Mouse (Mus musculus) bone marrow, adult 2 months (tissue): Measurements from ENCODE around the gene Igfbp6. TPM values are rescaled to one million over a fixed set of nuclear protein-coding genes. Genes with fewer than 3 reads are reported as not detected.

Experiments
- H3K27ac ChIP-seq: fragments of 200-500 bp; 2 replicates; pipeline ENCODE4 v1.5.1; 2012; ENCODE audit warnings: low read depth, mild to moderate bottlenecking, control low read depth, inconsistent platforms, low read length; ENCODE audit not compliant: control insufficient read depth, poor library complexity, insufficient read depth
- H3K4me1 ChIP-seq: fragments of 200-500 bp; 2 replicates; pipeline ENCODE4 v1.6.1; 2011; ENCODE audit warnings: low read length; ENCODE audit not compliant: control insufficient read depth, insufficient read depth
- H3K4me3 ChIP-seq: fragments of 200-500 bp; replicated peaks from 2 replicates; pipeline ENCODE3; 2011; ENCODE audit warnings: mild to moderate bottlenecking, low read depth, low read length, control low read depth; ENCODE audit not compliant: control insufficient read depth
- CTCF ChIP-seq: fragments of 200-500 bp; IDR thresholded peaks from 2 replicates; pipeline ENCODE4 v1.5.1; 2011; ENCODE audit warnings: low read length, control low read depth; ENCODE audit not compliant: control insufficient read depth, insufficient read depth
- POLR2A ChIP-seq: fragments of 200-500 bp; IDR thresholded peaks from 2 replicates; pipeline ENCODE4 v1.6.1; 2011; ENCODE audit warnings: low read depth, mild to moderate bottlenecking, control low read depth, low read length, borderline replicate concordance; ENCODE audit not compliant: control insufficient read depth
- WGBS: fragments of 180-500 bp; shearing (Covaris S2); methylation state at CpG from one replicate; pipeline ENCODE4 v1.1.7; 2018; 5-methylcytosine and 5-hydroxymethylcytosine counted together
- polyA plus RNA-seq: library from polyadenylated mRNA; stranded (reverse); fragments of >200 nt; gene quantifications from 2 replicates; pipeline ENCODE4 v1.2.4, GENCODE M21; 2011; ENCODE audit warnings: low replicate concordance; ENCODE audit not compliant: missing spikeins, insufficient read depth, insufficient read length

Gene Igfbp6
- polyA plus RNA-seq, 1 experiment, result not detected

DNA sequence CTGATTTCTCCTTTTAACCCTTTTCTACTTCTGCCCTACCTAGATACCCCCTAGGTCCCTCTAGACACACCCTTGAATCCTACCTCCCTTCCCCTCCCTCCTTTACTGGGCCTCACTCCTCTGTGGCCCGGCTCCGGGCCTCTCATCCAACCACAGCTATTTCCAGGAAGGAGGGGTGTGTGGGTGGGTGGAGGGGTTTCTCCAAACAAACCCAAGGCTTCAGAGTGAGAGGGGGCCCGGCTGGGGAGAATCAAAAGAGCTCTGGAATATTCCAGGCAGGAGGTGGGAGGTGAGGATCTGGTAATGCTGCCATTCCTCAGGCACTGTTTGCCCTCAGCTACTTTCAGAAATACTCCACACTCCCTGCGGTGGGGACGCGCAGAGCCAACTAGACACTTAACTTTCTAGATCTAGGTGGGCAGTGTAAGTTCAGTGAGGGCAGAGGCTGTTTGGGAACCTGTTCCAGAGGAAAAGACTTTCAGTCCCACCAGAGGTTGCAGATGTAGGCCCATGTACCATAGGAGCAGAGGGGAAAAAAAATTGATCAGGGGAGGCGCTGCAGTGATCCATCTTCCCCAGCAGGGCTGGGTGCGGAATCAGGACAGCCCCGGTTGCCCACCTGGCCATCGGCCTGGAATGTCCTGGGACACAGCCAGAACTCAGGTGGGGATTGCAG is 43.0 kb upstream of the Igfbp6 start:
- Histone ChIP-seq H3K4me1 (peaks cover 2% of the 10 kb centered on the region; the same call in 1 of the 2 replicates), H3K4me3 (no peak overlapping the region), H3K27ac (no peak overlapping the region)
- WGBS, result 55% methylated on average over 10 of the region's 10 CpGs
- TF ChIP-seq POLR2A, result no peak

DNA sequence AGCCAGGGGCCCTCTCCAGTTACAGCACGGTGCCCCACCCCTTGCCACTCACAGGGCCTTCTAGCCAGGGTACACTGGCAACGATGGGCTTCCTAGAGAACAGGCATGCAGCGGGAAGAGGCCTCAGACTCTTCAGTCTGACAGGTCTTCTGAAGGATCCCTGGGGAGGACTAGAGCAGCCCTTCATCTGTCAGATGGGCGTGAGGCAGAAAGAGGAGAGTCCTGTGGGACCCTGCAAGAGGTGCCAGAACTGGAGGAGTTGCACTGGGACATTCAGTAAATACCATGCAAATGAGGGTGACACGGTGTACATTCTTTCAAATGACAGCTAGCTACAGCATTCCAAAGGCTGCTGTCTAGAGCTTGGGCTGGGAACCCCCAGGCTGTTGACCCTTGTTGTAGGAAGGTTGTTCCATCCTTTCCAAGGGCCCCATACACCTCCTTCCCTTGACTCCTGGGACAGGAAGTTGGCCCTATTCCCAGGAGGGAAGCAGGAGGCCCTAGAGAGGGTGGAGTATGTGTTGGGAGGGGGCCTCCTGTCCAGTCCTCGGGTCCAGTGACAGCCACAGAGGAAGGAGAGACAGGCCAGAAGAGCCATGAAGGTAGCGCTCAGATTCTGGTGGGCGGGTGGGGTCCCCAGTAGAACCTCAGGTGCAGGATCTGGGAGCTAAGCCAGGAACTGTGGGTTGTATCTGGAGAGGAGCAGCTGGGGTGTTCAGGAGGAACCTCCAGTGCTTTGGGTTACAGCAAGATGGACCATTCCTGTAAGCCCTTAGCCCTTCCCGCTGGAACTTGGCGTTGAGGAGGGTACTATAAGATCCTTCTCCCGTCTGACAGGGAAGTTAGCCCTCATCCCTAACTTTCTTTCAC is 42.3 kb upstream of the Igfbp6 start:
- H3K27ac ChIP-seq, result no peak overlapping the region; the same call in 1 of the 2 replicates
- WGBS, result 56% methylated on average over 11 of the region's 11 CpGs
- TF ChIP-seq CTCF, result no peak
- TF ChIP-seq POLR2A, result no peak
- H3K4me3 ChIP-seq, result no peak overlapping the region
- peaks cover 2% of the 10 kb centered on the region; the same call in 1 of the 2 replicates for H3K4me1 ChIP-seq

- WGBS, result 64% methylated on average over 6 of the region's 6 CpGs
- Histone ChIP-seq H3K4me3 (no peak overlapping the region), H3K4me1 (no peaks in the 10 kb centered on the region), H3K27ac (peak overlapping the region; percentile 20; the same call in 1 of the 2 replicates)
- TF ChIP-seq CTCF (no peak), POLR2A (no peak)
Measured at GRCm38 (mm10) chr15:102102548-102103121, 41.5 kb upstream of the Igfbp6 start.

DNA sequence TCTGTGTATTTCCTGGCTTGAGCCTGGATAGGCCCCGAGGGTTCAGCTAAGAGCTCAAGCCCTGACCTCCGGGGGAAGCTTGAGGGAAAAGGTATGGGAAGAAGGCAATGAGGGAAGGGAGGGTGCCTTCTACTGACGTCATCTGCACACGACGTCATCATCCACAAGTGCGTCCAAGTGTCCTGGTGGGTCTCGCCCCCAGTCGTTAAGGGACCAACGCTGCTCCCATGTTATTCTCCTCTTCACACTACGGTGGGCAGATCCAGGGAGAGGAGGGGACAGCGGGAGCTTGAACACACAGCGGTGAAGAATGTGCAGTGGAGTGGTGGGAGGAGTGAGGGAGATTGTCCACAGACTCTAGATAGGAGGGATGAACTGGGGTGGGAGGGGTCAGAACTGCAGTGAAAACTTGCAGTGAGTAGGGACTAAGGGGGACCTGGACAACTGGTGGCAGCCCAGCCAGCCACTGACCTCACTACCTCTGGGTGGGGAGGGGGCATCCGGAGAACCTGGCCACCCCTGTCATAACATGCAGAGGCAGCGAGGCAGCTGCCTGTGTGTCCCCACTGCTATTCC is 40.7 kb upstream of the Igfbp6 start:
- TF ChIP-seq POLR2A, result no peak
- WGBS, result 84% methylated on average over 14 of the region's 14 CpGs
- Histone ChIP-seq H3K4me3 (no peak overlapping the region), H3K27ac (no peak overlapping the region; the same call in 1 of the 2 replicates), H3K4me1 (no peaks in the 10 kb centered on the region)

- WGBS, result 75% methylated on average over 12 of the region's 12 CpGs
- Histone ChIP-seq H3K4me3 (no peak overlapping the region), H3K4me1 (no peaks in the 10 kb centered on the region), H3K27ac (no peak overlapping the region; the same call in 1 of the 2 replicates)
- TF ChIP-seq POLR2A (no peak), CTCF (no peak)
Measured at GRCm38 (mm10) chr15:102103947-102104555, 40.1 kb upstream of the Igfbp6 start.

DNA sequence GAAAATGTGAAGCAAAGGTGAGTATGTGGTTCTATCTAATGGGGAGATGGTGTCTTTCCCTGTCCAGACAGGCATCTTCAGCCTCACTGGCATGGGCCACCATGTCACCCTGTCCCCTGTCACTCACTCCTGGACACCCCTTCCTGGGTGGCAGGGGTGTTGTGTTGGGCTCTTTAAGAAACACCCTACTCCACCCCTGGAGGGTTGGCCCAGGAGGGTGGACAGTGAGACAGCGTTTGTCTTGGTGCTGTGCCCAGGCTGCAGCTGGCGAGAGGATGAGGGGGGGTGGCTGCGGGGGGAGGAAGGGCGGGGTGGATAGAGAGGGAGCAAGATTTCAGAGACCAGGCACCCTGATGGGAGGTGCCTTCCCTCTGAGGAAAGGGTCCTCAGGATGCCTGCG is 38.8 kb upstream of the Igfbp6 start:
- TF ChIP-seq CTCF (no peak), POLR2A (no peak)
- no peaks in the 10 kb centered on the region for H3K4me1 ChIP-seq

GRCm38 (mm10) chr15:102105764-102106730 is 38.1 kb upstream of the Igfbp6 start:
- Histone ChIP-seq H3K4me1 (no peaks in the 10 kb centered on the region), H3K27ac (no peak overlapping the region), H3K4me3 (no peak overlapping the region)
- TF ChIP-seq POLR2A, result no peak
- peak; percentile 18; the same call in 1 of the 2 replicates for TF ChIP-seq CTCF
- 14% methylated on average over 18 of the region's 18 CpGs for WGBS

More for the DNA sequence above, 38.8 kb upstream of the Igfbp6 start:
- Histone ChIP-seq H3K4me3 (no peak overlapping the region), H3K27ac (no peak overlapping the region)
- WGBS, result 7% methylated on average over 5 of the region's 5 CpGs
